Mouse (Mus musculus) lung, postnatal 0 days (tissue): ENCODE measurements around the gene Brox.

ENCODE experiments used
- CTCF ChIP-seq: IDR thresholded peaks from 2 replicates; pipeline ENCODE4 v1.5.1; 2016; ENCODE audit warnings: antibody characterized with exemption, mild to moderate bottlenecking
- EP300 ChIP-seq: IDR thresholded peaks from 2 replicates; pipeline ENCODE4 v1.6.1; 2016; ENCODE audit warnings: antibody characterized with exemption, mild to moderate bottlenecking, control low read depth

GRCm38 (mm10) chr1:183327171-183327570, 30.1 kb upstream of the Brox start:
- no peak for TF ChIP-seq CTCF
- no peak for TF ChIP-seq EP300
